Mouse (Mus musculus) gastrocnemius, postnatal 10 days (tissue): ENCODE data around the gene Rheb. TPM values are rescaled to one million over a fixed set of nuclear protein-coding genes. Genes with fewer than 3 reads are reported as not detected.
"Not testable (repeated sequence)": the region's sequence is repeated elsewhere in the genome, so short reads cannot be mapped to it uniquely, and the experiment has no call there.

Experiments
- DNase-seq: peaks from one replicate; pipeline ENCODE4 v3.0.0; 2021; ENCODE audit warnings: mixed read lengths
- total RNA-seq, 2 experiments: library from RNA; stranded (reverse); gene quantifications; 2 replicates each; pipeline ENCODE4 v1.2.3; 2021

Gene Rheb
- total RNA-seq, 2 experiments from 2014 or later = 62.2 to 62.8 TPM

DNA sequence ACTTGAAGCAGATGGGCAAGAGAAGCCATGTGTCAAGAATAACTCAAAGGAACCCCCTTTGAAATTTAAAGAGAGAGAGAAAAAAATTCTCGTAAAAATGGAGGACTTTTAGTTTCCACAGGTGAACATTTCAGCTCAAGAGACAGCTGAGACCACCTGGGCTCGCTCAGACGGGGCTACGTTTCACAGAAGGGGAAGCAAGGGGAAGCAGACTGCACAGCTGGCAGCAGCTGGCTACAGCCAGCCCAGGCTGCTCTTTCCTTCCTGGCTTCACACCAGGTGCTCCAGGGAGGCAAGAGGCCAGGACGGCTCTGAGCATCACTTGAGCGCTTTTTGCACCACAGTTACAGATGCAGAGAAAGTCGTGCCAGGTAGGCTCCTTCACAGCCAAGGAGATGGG, 44.6 kb downstream of the Rheb start:
- DNase-seq = no peak

DNA sequence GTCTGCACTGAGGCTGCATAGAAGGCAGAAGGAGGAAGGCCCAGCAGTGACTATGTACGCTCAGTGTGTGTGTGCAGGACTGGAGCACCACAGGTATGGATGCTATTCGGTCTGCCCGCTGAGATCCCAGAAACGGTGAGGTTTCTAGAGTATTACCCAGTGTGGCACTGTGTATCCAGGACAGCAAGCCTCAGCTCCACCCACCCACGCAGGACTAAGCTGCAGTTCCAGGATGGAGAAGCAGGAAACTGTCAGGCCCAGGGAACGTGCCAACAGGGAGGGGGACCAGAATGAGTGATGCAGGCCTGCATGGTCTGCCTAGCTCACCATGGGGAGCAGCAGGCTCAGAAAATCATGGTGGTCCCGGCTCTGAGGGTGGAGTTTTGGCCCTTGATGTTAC, 49.5 kb downstream of the Rheb start:
- DNase-seq = no peak

DNA sequence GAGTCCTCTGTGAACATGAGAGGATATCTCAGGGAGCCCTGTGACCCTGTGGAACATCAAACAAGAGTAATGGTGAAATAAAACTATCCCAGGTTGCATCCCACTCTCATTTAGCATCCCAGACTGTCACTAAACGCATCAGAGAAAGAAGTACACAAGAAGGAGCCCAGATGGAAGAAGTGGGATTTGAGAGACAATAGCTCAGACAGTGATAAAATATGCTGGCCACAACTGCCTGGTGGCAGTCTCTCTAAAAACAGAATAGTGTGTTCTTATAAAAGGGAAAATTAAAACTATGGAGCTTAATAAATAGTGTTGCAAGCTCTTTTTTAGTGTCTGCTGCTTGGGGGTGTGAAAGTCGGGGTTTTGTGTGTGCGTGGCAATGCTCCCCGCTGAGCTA, 59.5 kb downstream of the Rheb start:
- DNase-seq = no peak

DNA sequence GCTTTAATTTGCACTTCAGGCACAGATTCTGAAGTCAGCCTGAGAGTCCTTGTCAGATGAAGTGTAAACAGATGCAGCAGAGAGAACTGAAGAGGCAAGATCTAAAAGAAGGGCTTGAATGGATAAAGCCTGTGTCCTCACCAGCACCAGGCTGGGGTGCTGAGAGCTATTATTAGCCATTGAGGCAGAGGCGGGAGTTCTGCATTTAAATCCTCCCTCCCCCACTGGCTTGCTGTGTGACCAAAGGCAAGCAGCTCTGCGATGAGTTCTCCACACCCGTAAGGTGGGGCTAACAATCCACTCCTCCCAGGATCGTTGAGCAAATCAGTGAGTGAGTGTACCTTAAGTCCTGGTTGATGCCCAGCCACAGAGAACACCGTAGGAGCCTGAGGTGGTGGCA, 61.4 kb downstream of the Rheb start:
- no peak for DNase-seq

DNA sequence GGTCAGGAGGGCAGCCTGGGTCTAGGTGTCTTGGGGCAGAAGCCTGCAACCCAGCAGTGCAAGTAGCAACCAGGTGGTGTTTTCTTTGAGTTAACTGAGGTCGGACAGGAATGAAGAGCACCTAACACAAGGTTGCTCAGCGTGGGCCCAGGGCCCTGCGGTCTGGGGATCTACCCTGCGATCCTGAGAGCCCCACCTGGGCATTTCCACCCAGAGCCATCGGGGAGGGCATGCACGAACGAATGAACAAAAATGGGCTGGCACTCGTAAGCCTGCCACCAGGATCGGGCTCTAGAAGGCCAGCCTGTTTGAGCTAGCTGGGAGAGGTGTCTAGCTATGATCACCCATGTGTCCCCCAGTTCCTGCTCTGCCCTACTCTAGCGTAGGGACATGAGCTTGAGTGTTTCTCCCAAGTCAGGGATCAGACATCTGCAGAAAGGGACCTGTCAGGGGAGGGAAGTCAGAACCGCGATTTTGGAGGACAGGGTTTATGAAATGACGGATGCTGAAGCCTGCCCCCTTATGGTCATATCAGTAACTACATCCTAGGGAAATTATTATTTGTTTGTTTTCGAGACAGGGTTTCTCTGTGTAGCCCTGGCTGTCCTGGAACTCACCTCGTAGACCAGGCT, 62.4 kb downstream of the Rheb start:
- peak; percentile 18 for DNase-seq

DNA sequence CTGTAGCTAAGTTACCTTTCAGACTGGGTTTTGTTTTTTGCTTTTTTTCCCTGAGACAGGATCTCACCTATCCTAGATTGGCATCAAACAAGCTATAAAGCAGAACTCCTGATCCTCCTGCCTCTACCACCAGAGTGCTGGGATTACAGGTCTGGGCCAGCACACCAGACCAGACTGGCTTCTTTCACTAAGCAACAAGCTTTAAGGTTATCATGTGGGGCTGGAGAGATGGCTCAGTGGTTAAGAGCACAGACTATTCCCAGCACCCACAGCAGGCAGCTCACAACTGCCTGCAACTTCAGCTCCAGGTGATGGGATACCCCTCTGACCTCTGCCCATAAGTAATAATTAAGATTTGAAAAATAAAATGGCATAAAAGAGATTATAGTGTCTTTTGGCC, 63.1 kb downstream of the Rheb start:
- DNase-seq = no peak

DNA sequence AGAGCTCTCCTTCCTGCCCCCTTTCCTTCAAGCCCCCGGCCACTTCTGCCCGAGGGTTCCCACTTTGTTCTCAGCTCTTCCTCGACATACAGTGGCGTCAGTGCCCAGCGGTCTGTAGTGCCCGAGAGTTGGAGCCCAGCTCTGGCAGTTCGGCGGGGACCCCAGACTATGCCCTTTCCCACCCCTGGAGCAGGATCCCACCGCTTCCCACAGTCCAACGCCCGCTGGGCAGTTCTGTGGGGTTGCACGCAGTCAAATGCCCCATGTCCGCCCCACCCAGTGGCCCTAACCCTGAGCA, 63.6 kb downstream of the Rheb start:
- no peak for DNase-seq

DNA sequence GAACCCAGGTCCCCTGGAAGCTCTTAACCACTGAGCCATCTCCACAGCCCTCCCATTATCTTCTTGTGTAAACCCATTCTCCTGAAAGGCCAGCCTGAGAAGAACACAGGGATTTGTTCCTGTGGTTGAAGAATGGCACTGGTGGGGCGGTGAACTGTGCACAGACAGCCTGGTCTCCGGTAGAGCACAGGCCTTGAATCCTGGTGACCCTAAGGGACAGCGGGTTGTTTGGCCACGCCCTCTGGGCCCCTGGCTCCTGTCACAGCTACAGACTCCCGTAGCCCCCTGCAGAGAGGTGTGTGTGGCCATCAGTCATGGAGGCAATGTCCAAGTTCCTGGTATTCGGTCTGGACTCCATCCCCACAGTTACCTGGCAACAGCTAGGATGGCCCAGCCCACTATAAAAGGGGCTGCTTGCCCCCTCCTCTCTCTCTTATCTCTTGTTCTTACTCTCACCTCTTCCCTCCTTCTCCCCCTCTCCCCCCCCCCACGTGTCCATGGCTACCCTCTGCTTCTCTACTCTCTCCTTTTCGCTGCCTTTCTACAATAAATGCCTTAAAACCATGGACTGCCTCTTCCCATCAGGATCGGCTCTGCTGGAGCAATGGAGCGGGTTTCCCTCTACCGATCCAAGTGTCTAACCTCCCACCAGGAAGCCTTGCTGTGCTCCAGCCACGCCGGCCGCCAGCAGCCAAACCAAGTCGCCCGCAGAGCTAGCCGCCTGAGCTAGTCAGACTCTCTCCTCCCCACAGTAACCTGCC, 64.2 kb downstream of the Rheb start:
- DNase-seq = no peak

DNA sequence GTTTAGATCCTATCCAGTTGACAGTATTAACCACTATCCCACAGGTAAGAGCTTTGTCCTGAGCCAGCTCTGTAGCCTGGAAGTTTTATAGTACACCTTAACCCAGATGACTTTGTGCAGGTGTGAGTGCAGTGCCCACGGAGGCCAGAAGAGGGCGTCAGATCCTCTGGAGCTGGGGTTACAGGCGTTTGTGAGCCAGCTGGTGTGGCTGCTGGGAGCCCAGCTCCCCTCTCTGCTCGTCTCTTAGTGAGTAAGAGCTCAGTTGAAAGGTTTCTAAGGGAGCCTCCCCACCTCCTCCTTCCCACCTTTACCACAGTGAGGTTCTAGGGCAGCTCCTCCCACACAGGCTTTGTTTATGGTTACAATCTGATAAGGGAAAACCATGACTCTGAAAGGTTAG, 65.7 kb downstream of the Rheb start:
- no peak for DNase-seq

DNA sequence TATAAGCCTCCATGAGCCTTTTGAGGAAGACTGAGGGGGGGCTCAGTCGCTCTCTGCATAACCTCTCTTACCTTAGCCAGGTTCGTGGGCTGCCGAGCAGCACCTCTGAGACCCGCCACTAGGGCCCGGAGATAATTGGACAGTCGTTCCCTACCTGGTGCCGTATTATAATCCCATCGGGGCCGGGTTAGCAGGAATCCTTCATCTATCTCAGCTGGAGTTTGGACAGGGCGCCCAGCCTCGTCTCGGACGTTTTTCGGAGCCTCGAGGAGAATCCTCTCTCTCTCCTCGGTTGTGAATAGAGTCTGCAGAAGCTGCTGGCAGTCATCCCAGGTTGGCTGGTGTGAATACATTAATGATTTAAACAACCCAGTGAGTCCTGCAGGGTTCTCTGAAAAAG, 67.9 kb downstream of the Rheb start:
- DNase-seq = not testable (repeated sequence)

DNA sequence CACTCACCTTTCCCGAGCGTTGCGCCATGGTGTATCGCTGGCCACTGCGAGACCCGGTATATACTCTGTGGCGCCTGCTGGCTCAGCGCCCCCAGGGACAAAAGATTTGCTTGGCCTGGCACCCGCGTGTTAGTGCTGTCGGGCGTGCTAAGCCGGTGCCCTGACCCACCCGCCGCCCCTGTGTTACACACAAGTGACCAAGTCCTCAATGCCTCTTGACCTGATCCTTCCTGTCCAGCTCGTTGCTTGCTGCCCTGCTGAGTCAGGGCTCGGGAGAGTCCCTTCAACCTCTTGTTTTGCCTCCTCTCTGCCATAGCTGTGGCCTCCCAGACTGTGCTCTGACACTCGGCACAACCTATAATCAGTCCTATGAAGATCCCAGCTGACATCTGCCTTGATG, 84.6 kb downstream of the Rheb start, which contains the start of gene Crygn:
Gene Crygn, minus strand, starts transcription at position 193 of the 400 bp plus-strand sequence.
- no peak for DNase-seq

DNA sequence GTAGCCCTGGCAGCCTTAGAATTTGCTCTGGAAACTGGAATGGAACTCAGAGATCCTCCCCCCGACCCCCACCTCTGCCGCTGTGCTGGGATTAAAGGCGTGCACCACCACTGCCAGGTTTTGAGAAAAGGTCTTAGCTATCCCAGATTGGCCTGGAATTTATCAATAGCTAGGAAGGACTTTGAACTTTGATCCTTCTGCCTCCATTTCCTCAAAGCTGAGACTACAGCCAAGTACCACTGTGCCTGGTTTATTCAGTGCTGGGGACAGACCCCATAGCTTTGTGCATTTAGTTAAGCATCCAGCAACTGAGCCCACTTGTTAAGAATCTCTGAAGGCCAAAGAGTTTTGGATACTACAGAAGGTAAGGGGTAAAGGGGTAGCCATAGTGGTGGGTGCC, 85.5 kb downstream of the Rheb start:
- DNase-seq = no peak

Other genes starting within 250 kb of the Rheb start
- 100 to 1,000 TPM; 122 to 132 TPM for gene Smarcd3, start 218.2 kb downstream of the Rheb start, total RNA-seq
- gene Nub1, start 157.1 kb downstream of the Rheb start, total RNA-seq = 10 to 100 TPM; 22.8 to 24.3 TPM
- 1 to 10 TPM in 1 of 2 experiments, under 1 TPM in 1; 0.70 to 1.2 TPM for gene Wdr86, start 111.9 kb downstream of the Rheb start, total RNA-seq
- not detected for gene Crygn, start 84.6 kb downstream of the Rheb start, total RNA-seq